Mouse (Mus musculus): Measurements from ENCODE around the gene Mdm1.
A peak's percentile ranks its signal among the peaks of the same experiment; 100 is the strongest.

Gene Mdm1

GRCm38 (mm10) chr10:118141018-118141883 lies at the start of gene Mdm1:
TSS of gene Mdm1 (plus strand) at chr10:118141811.
- peak; percentile 98 for DNase-seq (ENCODE audit: low spot score in 2 of 2)

DNA sequence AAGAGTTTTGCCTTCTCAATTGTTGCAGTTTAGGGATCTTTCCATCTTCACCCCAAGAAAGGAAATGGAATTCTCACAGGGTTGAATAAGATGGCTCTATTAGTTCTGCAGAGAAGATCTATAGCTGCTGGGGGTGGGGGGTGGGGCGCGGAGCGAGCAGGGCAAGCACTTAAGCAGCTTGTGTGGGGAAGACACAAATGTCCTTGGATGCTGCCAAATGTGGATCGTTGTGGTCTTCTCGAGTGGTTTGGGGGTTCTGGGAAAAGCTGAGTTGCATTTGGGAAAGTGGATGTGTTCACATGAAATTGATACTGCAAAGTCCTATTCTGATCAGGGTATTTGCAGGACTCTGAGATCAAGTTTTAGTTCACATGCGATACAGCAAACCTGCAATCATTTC lies 48.9 kb upstream of the Mdm1 start:
- no peak for DNase-seq (ENCODE audit: low spot score in 2 of 2)

DNA sequence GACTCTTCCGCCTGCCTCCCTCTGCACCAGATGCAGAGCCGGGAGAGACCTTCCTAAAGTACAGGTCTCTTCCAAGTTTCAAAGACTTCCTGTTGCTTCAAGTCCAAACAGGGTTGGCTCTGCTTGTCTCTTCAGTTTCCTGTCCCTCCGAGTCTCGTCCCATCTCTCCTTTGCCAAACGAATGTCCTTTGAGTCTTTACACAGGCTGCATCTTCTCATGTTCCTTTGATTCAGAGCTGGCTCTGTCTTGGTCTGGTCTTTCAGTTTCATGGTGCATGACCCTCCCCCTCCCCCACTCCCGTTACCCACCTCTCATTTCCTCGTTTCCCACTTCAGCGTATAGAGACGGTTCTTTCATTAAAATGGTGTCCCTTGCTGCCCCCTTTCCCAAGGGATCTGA lies 47.9 kb upstream of the Mdm1 start:
- DNase-seq (ENCODE audit: low spot score in 2 of 2) = no peak

GRCm38 (mm10) chr10:118094853-118095252 lies 46.8 kb upstream of the Mdm1 start:
- DNase-seq (ENCODE audit: low spot score in 2 of 2) = no peak

GRCm38 (mm10) chr10:118096223-118096622 lies 45.4 kb upstream of the Mdm1 start:
- DNase-seq (ENCODE audit: low spot score in 2 of 2) = no peak

- no peak for DNase-seq (ENCODE audit: low spot score in 2 of 2)
These were observed 43.7 kb upstream of the Mdm1 start for GRCm38 (mm10) chr10:118097898-118098297.

GRCm38 (mm10) chr10:118100570-118100969 lies 41.0 kb upstream of the Mdm1 start:
- DNase-seq (ENCODE audit: low spot score in 2 of 2) = no peak

GRCm38 (mm10) chr10:118101056-118101455 lies 40.6 kb upstream of the Mdm1 start:
- DNase-seq (ENCODE audit: low spot score in 2 of 2) = no peak

DNA sequence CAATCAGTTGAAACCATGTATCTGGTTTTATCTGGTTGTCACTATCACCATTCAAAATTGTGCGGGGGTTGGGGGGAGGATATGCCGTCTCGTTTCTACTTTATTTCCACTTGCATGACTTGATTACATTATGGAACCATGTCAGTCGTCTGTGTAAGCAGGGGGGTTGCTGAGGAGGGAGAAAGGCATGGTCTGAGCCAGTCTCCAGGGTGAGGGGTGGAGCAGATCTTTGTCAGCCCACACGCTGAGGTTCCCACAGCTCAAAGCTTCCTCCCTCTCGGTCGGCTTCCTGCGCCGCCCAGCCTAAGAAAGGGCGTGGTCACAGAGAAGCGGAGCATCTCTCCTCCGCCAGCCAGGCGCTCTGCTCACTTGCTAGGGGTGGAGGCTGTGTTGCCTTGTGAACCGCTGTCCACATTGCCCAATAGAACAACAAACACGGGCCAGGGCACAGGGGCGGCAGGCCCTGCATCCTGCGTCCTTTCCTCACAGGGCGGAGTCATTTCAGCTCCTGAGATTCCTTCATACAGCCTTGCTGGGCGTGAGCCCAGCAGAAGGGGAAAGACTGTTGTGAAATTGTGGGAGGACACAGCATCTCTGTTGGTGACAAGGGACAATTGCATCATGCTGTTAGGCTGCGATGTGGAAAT lies 38.5 kb upstream of the Mdm1 start:
- DNase-seq (ENCODE audit: low spot score in 2 of 2) = peak; percentile 79 to 86

GRCm38 (mm10) chr10:118103906-118104305 lies 37.7 kb upstream of the Mdm1 start:
- no peak for DNase-seq (ENCODE audit: low spot score in 2 of 2)

GRCm38 (mm10) chr10:118107031-118107430 lies 34.6 kb upstream of the Mdm1 start:
- no peak for DNase-seq (ENCODE audit: low spot score in 2 of 2)

GRCm38 (mm10) chr10:118110006-118110920 lies 31.3 kb upstream of the Mdm1 start:
- no peak for DNase-seq (ENCODE audit: low spot score in 2 of 2)

DNA sequence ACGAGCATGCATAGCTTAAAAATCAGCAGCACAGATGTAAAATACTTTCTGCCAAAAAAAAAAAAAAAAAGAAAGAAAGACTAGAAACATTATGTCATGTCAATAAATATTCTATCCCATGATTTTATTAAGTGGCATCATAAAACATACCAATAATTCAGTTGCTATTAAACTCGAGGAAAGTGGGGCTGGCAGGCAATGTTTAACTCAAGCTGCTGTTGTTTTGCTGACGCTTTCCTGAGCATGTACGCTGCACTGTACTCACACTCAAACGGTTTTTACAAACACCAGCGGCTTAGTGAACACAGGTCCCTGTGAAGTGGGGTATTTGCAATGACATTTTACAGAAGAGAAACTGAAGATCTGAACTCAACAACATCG lies 30.7 kb upstream of the Mdm1 start:
- DNase-seq (ENCODE audit: low spot score in 2 of 2) = no peak

DNA sequence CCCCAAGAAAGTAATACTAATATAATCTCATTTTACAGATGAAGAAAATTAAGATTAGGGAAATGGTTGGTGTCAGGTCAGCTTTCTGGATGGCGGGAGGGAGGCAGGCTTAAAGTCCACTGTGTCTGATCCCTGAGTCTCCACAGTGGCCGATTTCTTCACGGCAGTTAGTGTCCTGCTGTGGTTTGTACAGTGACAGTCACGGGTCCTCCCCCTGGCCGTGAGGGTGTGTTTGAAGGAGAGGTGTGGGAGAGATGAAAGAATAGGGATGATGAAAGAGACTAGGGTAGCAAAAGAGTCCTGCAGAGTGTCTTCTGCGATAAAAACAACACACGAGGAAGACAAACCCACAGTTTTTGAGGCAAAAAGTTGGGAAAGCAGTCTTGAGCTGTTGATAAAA lies 30.0 kb upstream of the Mdm1 start:
- no peak for DNase-seq (ENCODE audit: low spot score in 2 of 2)

- DNase-seq (ENCODE audit: low spot score in 2 of 2) = no peak
These were observed 29.2 kb upstream of the Mdm1 start for GRCm38 (mm10) chr10:118112294-118112893.

DNA sequence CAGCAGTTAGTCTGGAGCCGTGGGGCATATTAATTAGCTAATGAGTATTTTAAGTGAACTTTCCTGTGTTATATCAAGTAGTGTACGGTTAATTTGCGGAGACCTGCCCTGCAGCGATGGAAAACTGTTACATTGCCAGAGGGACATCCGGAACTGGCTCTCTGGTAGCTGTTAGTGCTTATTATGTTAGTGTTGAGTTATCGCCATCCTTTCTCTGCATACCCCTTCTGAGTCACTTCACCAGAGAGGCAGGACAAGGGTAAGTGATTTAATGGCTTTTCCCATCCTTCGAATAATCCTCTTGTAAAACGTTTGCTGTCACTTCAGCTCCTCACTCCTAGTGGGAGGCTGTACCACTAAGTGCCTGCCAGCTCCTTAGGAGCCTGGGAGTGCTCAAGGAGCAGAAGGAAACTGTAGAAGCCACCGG lies 28.3 kb upstream of the Mdm1 start:
- DNase-seq (ENCODE audit: low spot score in 2 of 2) = no peak

DNA sequence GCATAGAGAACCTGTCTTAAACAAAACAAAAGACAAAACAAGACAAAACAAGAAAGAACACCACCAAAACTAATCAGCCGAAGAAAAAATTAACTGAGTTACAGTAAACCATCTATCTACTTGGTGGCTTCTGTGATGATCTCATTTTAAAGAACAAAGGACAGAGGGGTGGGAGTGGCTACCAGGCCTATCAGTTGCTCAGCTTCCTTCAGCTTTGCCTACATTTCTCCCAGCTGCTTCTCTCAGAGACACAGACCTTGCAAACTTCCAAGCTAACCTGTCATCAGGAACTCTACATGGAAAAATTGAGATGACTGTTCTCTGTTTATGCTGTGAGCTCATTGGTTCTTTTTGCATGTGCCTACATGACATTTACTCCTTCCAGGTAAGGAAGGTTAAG lies 27.3 kb upstream of the Mdm1 start:
- DNase-seq (ENCODE audit: low spot score in 2 of 2) = no peak

DNA sequence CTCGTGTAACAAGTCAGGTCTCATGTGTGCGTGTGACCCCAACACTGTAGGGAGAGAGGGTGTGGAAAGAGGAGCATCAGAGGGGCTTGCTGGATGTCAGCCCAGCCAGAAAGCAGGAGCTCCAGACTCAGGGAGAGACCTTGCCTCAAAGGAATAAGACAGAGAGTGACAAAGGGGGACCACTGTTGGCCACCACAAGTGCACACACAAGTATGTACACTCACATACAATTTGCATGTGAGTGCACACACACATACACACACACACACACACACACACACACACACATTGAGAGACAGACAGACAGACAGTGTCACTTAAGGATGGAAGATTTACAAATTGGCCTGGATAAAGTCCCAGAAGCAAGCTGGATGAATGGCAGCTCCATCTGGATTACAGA lies 25.2 kb upstream of the Mdm1 start:
- DNase-seq (ENCODE audit: low spot score in 2 of 2) = no peak

- no peak for DNase-seq (ENCODE audit: low spot score in 2 of 2)
These were observed 20.3 kb upstream of the Mdm1 start for GRCm38 (mm10) chr10:118121047-118121936.

DNA sequence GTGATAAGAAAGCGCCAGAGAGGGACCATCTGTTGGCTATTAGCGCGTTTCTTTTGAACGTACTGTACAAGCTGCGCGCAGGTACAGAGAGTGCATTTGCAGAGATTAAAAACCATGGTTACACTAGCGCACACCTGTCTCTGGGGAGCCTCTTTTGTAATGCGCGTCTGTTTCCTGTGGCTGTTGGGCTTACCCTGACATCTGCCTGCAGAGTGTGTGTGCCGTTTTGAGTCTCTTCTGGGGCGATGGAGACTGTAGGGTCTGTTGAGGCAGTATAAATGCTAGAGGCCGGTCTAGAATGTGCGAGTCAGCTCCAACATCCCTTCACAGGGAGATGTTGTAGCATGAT lies 19.7 kb upstream of the Mdm1 start:
- no peak for DNase-seq (ENCODE audit: low spot score in 2 of 2)
